Mouse (Mus musculus): ENCODE results near the gene Rnf40. TPM values are rescaled to one million over a fixed set of nuclear protein-coding genes. Genes with fewer than 3 reads are reported as not detected.

Gene Rnf40
- 48.0 and 51.1 TPM in 2 replicates for polyA plus RNA-seq (2012; rRNA removed)

DNA sequence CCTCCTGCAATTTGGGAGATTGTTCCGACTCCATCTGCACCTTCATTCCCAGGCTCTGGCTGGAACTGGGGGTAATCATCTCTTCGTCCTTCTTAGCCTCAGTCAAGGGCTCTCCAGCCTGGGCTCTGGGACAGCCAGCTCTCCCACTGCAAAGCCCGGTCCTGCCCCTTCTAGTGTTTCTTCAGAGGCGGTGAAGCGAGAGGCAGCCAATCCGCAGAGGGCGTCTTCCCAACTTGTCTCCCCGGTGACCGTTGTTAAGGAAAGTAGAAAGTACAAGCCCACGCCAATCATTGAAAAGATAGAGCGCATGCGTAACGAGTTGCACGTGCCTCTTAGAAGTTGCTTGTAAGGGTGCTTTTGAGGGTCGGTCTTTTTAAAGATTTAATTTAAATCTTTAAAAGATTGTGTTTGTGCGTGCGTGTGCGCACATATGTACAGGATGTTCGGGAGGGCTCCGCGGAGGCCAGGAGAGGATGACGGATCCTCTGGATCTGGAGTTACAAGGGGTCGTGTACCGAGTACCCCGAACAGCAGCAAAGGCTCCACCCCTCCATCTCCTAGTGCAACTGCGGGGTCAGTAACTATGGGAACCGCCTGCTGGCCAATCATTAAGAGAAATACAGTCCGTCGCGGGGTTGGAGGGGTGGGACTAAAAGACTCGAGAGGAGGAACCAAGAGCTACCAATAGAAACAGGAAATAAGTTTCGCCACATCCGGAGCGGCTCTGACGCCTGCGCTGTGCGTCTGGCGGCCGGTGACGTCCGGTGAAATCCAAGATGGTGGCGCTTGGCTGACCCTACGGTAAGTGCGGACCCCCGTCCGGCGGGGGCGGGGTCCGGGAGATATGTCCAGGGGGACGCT lies at the start of gene Rnf40, which contains the start of gene Ccdc189:
TSS of gene Rnf40 (plus strand) at position 757 of the 861 bp plus-strand sequence.
TSS of gene Ccdc189 (minus strand) at position 585 of the 861 bp plus-strand sequence.
- Histone ChIP-seq H3K4me1 (ENCODE audit: control insufficient read depth, insufficient read depth, low read length) (peaks cover 8% of the 10 kb centered on the region), H3K27ac (ENCODE audit: insufficient read depth, low read length) (no peak within 1 kb of the TSS), H3K4me3 (ENCODE audit: insufficient read depth, low read length) (peak within 1 kb of the TSS; percentile 76)
- no peak for TF ChIP-seq CTCF (IDR thresholded peaks at IDR 0.05; ENCODE audit: extremely low read depth, insufficient read depth, low read length)
- peak; percentile 82 for TF ChIP-seq POLR2A (IDR thresholded peaks at IDR 0.05; ENCODE audit: extremely low read depth, insufficient read depth, low read length)

DNA sequence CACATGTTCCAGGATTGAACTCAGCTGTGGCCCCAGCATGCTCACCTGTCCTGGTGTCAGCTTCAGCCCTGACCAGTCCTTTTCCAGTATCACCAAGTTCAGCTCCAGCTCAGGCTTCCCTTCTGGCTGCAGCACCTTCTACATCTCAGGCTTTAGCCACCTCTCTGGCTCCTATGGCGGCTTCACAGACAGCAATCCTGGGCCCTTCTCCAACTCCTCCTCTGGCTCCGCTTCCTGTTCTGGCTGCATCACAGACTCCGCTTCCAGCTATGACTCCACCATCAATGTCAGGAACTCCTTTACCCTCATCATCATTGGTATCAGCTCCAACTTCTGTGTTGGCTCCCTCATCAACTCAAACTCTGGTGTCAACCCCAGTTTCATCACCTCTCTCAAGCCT lies 46.9 kb upstream of the Rnf40 start:
- TF ChIP-seq POLR2A (IDR thresholded peaks at IDR 0.05; ENCODE audit: extremely low read depth, insufficient read depth, low read length) (no peak), CTCF (IDR thresholded peaks at IDR 0.05; ENCODE audit: extremely low read depth, insufficient read depth, low read length) (no peak)

GRCm38 (mm10) chr7:127549116-127549835 lies 39.3 kb upstream of the Rnf40 start:
- Histone ChIP-seq H3K4me3 (ENCODE audit: insufficient read depth, low read length) (no peak overlapping the region), H3K27ac (ENCODE audit: insufficient read depth, low read length) (no peak overlapping the region), H3K4me1 (ENCODE audit: control insufficient read depth, insufficient read depth, low read length) (no peaks in the 10 kb centered on the region)
- TF ChIP-seq POLR2A (IDR thresholded peaks at IDR 0.05; ENCODE audit: extremely low read depth, insufficient read depth, low read length) (no peak), CTCF (IDR thresholded peaks at IDR 0.05; ENCODE audit: extremely low read depth, insufficient read depth, low read length) (no peak)

More for the DNA sequence above, 46.9 kb upstream of the Rnf40 start:
- no peaks in the 10 kb centered on the region for H3K4me1 ChIP-seq (ENCODE audit: control insufficient read depth, insufficient read depth, low read length)
- H3K27ac ChIP-seq (ENCODE audit: insufficient read depth, low read length), result no peak overlapping the region
- no peak overlapping the region for H3K4me3 ChIP-seq (ENCODE audit: insufficient read depth, low read length)

DNA sequence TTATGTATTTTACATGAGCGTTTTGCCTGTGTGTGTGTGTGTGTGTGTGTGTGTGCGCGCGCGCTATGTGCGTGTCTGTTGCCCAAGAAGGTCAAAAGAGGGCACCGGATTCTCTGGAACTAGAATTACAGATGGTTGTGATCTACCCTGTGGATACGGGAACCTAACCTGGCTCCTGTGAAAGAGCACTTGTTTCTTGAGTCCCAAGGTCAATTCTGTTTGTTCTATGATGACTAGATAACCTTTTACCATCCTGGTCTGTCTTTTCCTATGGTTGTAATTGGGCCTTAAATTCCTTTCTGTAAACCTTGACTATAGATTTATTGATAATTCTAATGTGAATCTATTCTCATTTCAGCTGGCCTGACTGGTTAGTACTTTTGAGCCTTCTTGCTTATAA lies 37.0 kb upstream of the Rnf40 start:
- no peak overlapping the region for H3K27ac ChIP-seq (ENCODE audit: insufficient read depth, low read length)

DNA sequence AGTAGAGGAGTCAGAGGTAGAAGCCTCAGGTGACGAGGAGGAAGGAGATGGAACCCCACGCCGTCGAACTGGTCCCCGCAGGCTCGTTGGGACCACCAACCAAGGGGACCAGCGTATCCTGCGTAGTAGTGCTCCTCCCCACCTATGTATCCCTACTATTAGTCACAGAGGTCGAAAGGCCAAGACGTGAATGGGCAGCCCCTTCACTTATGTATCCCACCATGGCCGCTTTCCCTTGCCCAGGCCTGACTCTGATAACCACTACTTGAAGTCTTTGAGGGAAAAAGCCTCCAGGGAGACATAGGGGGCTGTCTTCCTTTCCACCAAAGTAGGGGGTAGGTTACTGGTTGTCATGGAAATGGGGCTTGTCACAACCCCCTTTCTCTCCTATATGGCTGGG lies 28.0 kb upstream of the Rnf40 start:
- no peak overlapping the region for H3K4me3 ChIP-seq (ENCODE audit: insufficient read depth, low read length)
- TF ChIP-seq CTCF (IDR thresholded peaks at IDR 0.05; ENCODE audit: extremely low read depth, insufficient read depth, low read length) (no peak), POLR2A (IDR thresholded peaks at IDR 0.05; ENCODE audit: extremely low read depth, insufficient read depth, low read length) (no peak)
- no peak overlapping the region for H3K27ac ChIP-seq (ENCODE audit: insufficient read depth, low read length)
- H3K4me1 ChIP-seq (ENCODE audit: control insufficient read depth, insufficient read depth, low read length), result no peaks in the 10 kb centered on the region

More for the DNA sequence above, 37.0 kb upstream of the Rnf40 start:
- Histone ChIP-seq H3K4me3 (ENCODE audit: insufficient read depth, low read length) (no peak overlapping the region), H3K4me1 (ENCODE audit: control insufficient read depth, insufficient read depth, low read length) (no peaks in the 10 kb centered on the region)
- no peak for TF ChIP-seq POLR2A (IDR thresholded peaks at IDR 0.05; ENCODE audit: extremely low read depth, insufficient read depth, low read length)
- no peak for TF ChIP-seq CTCF (IDR thresholded peaks at IDR 0.05; ENCODE audit: extremely low read depth, insufficient read depth, low read length)

GRCm38 (mm10) chr7:127561340-127561858 lies 27.2 kb upstream of the Rnf40 start, which contains the start of gene Tmem265:
Tmem265 (plus strand) TSS chr7:127561390.
- Histone ChIP-seq H3K27ac (ENCODE audit: insufficient read depth, low read length) (no peak within 1 kb of the TSS), H3K4me1 (ENCODE audit: control insufficient read depth, insufficient read depth, low read length) (no peaks in the 10 kb centered on the region), H3K4me3 (ENCODE audit: insufficient read depth, low read length) (no peak within 1 kb of the TSS)
- TF ChIP-seq CTCF (IDR thresholded peaks at IDR 0.05; ENCODE audit: extremely low read depth, insufficient read depth, low read length) (no peak), POLR2A (IDR thresholded peaks at IDR 0.05; ENCODE audit: extremely low read depth, insufficient read depth, low read length) (no peak)

GRCm38 (mm10) chr7:127564381-127565150 lies 24.0 kb upstream of the Rnf40 start:
- Histone ChIP-seq H3K27ac (ENCODE audit: insufficient read depth, low read length) (no peak overlapping the region), H3K4me3 (ENCODE audit: insufficient read depth, low read length) (no peak overlapping the region), H3K4me1 (ENCODE audit: control insufficient read depth, insufficient read depth, low read length) (no peaks in the 10 kb centered on the region)
- TF ChIP-seq POLR2A (IDR thresholded peaks at IDR 0.05; ENCODE audit: extremely low read depth, insufficient read depth, low read length) (no peak), CTCF (IDR thresholded peaks at IDR 0.05; ENCODE audit: extremely low read depth, insufficient read depth, low read length) (no peak)

GRCm38 (mm10) chr7:127572895-127573471 lies 15.6 kb upstream of the Rnf40 start, which contains the start of gene Phkg2:
Phkg2 (plus strand) TSS chr7:127573340.
- TF ChIP-seq POLR2A (IDR thresholded peaks at IDR 0.05; ENCODE audit: extremely low read depth, insufficient read depth, low read length) (peak; percentile 79), CTCF (IDR thresholded peaks at IDR 0.05; ENCODE audit: extremely low read depth, insufficient read depth, low read length) (no peak)

More at GRCm38 (mm10) chr7:127572895-127573471, 15.6 kb upstream of the Rnf40 start, which contains the start of gene Phkg2:
- Histone ChIP-seq H3K27ac (ENCODE audit: insufficient read depth, low read length) (no peak within 1 kb of the TSS), H3K4me3 (ENCODE audit: insufficient read depth, low read length) (peak within 1 kb of the TSS; percentile 98), H3K4me1 (ENCODE audit: control insufficient read depth, insufficient read depth, low read length) (peaks cover 6% of the 10 kb centered on the region; the same call in 1 of the 2 replicates)

Data from cortical plate, adult 2 months (tissue).